Mouse (Mus musculus) lung, adult 2 months (tissue): Measurements from ENCODE around the gene Siglec1. TPM values are rescaled to one million over a fixed set of nuclear protein-coding genes. Genes with fewer than 3 reads are reported as not detected.
"Not testable (repeated sequence)": the region's sequence is repeated elsewhere in the genome, so short reads cannot be mapped to it uniquely, and the experiment has no call there.

Experiments used
- DNase-seq: peaks from one replicate; pipeline ENCODE4 v3.0.0; 2022
- H3K4me1 ChIP-seq: fragments of 200-500 bp; 2 replicates; pipeline ENCODE4 v1.6.1; 2011; ENCODE audit warnings: low read length; ENCODE audit not compliant: control insufficient read depth, insufficient read depth
- H3K4me3 ChIP-seq: fragments of 200-500 bp; replicated peaks from 2 replicates; pipeline ENCODE3; 2011; ENCODE audit warnings: low read depth, mild to moderate bottlenecking, control low read depth, low read length; ENCODE audit errors: extremely low read depth
- CTCF ChIP-seq: fragments of 200-500 bp; IDR thresholded peaks from 2 replicates; pipeline ENCODE4 v1.5.1; 2011; ENCODE audit warnings: mild to moderate bottlenecking, low read length, control low read depth; ENCODE audit not compliant: insufficient read depth
- POLR2A ChIP-seq: fragments of 200-500 bp; IDR thresholded peaks from 2 replicates; pipeline ENCODE4 v1.6.1; 2011; ENCODE audit warnings: low read depth, mild to moderate bottlenecking, control low read depth, low read length, borderline replicate concordance; ENCODE audit errors: extremely low read depth
- WGBS: fragments of 180-500 bp; shearing (Covaris S2); methylation state at CpG from one replicate; pipeline ENCODE4 v1.1.7; 2018; 5-methylcytosine and 5-hydroxymethylcytosine counted together
- polyA plus RNA-seq: library from polyadenylated mRNA; depleted of rRNA; stranded (reverse); fragments of >200 nt; gene quantifications from 2 replicates; pipeline ENCODE4 v1.2.3, GENCODE M21; 2012

Gene Siglec1
- polyA plus RNA-seq, 1 experiment, result 14.7 TPM

- 4% methylated on average over 113 of the region's 115 CpGs for WGBS
- peaks cover 5% of the 10 kb centered on the region; the same call in 1 of the 2 replicates for H3K4me1 ChIP-seq
- DNase-seq, result no peak
- TF ChIP-seq CTCF (no peak), POLR2A (no peak)
- peak overlapping the region; percentile 10 for H3K4me3 ChIP-seq
Observed at GRCm38 (mm10) chr2:131040854-131041825, 45.4 kb downstream of the Siglec1 start.

GRCm38 (mm10) chr2:131038675-131039074 is 47.9 kb downstream of the Siglec1 start:
- Histone ChIP-seq H3K4me3 (no peak overlapping the region), H3K4me1 (peaks cover 5% of the 10 kb centered on the region; the same call in 1 of the 2 replicates)
- DNase-seq, result no peak
- WGBS, result 84% methylated on average over 5 of the region's 5 CpGs
- no peak for TF ChIP-seq POLR2A
- no peak for TF ChIP-seq CTCF

DNA sequence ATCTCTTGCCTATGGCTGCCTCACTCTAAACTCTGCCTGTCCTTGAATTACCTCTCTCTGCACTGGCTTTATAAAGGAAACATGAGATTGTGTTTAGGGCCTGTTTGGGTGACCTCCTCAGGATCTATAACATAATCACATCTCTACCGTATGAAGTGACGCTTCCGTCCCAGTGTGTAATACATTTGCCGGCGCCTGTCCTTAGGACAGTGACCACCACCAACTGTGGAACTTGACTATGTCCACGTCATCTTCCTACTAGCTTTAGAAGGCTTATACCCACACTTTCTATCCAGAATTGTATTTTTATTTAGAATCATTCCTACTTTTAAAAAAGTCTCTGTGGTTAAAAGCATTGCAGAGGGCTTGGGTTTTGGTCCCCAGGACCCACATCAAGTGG is 48.4 kb downstream of the Siglec1 start:
- H3K4me3 ChIP-seq, result no peak overlapping the region
- DNase-seq, result no peak
- H3K4me1 ChIP-seq, result peaks cover 5% of the 10 kb centered on the region; the same call in 1 of the 2 replicates
- WGBS, result 92% methylated on average over 6 of the region's 6 CpGs
- TF ChIP-seq POLR2A (no peak), CTCF (no peak)

GRCm38 (mm10) chr2:131037226-131037990 is 49.2 kb downstream of the Siglec1 start:
- H3K4me1 ChIP-seq, result peaks cover 5% of the 10 kb centered on the region; the same call in 1 of the 2 replicates
- WGBS, result 25% methylated on average over 17 of the region's 17 CpGs
- no peak overlapping the region for H3K4me3 ChIP-seq
- TF ChIP-seq POLR2A, result no peak
- TF ChIP-seq CTCF, result no peak
- peak; percentile 34 for DNase-seq

- H3K4me1 ChIP-seq, result peaks cover 5% of the 10 kb centered on the region; the same call in 1 of the 2 replicates
- no peak for DNase-seq
- H3K4me3 ChIP-seq, result no peak overlapping the region
- TF ChIP-seq CTCF (no peak), POLR2A (no peak)
Observed at GRCm38 (mm10) chr2:131036757-131037156, 49.8 kb downstream of the Siglec1 start.

DNA sequence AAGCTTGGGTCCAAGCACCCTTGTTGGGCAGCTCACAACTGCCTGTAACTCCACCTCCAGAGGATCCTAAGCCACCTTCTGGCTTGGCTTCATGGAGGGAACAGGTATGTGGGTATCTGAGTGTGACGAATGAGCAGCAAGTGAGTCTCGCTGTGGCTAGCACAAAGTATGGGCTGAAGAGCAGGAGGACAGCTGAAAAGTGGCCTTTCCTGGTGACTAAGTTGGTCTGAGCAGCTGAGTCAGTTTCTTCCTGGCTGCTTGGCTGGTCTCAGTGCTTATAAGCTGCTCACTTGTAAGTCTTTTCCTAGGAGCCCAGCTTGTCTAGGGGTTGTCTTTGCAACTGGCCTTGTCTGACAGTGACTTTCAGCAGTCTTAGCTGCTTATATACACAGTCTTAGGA is 50.2 kb downstream of the Siglec1 start:
- Histone ChIP-seq H3K4me1 (peaks cover 5% of the 10 kb centered on the region; the same call in 1 of the 2 replicates), H3K4me3 (no peak overlapping the region)
- no peak for DNase-seq
- 89% methylated on average over 2 of the region's 2 CpGs for WGBS
- TF ChIP-seq POLR2A (no peak), CTCF (no peak)

DNA sequence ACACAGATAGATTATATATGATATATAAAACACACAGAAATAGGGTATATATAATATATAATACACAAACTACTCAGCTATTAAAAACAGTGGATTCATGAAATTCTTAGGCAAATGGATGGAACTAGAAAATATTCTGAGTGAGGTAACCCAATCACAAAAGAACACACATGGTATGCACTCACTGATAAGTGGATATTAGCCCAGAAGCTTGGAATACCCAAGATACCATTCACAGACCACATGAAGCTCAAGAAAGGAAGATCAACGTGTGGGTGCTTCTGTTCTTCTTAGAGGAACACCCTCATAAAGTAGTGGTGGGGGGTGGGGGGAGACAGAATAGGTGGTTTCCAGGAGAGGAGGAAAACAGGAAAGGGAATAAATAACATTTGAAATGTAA is 55.2 kb downstream of the Siglec1 start:
- 34% methylated on average over 1 of the region's 1 CpGs for WGBS
- not testable (repeated sequence) for DNase-seq, H3K4me1 ChIP-seq, H3K4me3 ChIP-seq

DNA sequence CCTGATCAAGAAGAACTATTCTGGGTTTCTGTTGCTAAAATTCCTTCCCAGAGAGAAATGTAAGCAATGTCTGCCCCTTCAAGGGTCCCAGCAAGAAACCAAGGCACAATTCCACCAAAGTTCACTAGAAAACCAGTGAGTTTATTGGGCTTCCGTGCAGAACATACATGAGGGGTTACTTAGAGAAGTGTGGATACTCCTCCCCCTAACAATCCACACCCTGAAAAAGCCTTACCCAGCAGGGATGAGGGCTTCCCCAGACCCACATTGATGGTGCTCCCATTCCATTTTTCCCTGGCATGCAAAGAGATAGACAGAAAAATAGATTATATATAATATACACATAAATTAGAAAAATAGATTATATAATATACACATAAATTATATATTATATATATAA is 55.6 kb downstream of the Siglec1 start:
- 95% methylated on average over 1 of the region's 1 CpGs for WGBS
- no peak for TF ChIP-seq CTCF
- TF ChIP-seq POLR2A, result no peak

DNA sequence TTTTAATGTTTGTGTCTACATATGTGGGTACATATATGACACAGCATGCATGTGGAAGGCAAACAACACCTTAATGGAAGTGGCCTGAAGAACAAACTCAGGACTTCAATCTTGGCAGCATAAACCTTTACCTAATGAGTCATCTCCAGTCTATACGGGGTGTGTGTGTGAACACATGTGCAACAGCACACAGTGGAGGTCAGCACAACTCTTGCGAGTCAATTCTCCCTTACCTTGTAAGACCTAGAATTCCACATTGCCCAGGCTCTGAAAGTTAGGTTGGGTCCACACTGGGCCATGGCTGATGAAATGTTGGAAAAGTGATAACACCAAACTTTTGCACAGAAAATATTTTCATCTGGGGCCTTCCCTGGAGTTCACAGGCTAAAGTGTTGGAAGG is 56.0 kb downstream of the Siglec1 start:
- Histone ChIP-seq H3K4me1 (no peaks in the 10 kb centered on the region; the same call in 1 of the 2 replicates), H3K4me3 (no peak overlapping the region)
- WGBS, result 75% methylated on average over 2 of the region's 2 CpGs
- DNase-seq, result no peak
- no peak for TF ChIP-seq CTCF

More for the DNA sequence above, 55.6 kb downstream of the Siglec1 start:
- Histone ChIP-seq H3K4me1 (no peaks in the 10 kb centered on the region), H3K4me3 (no peak overlapping the region)
- no peak for DNase-seq
